Mouse (Mus musculus): ENCODE data around the gene Gas6.

Gene Gas6

DNA sequence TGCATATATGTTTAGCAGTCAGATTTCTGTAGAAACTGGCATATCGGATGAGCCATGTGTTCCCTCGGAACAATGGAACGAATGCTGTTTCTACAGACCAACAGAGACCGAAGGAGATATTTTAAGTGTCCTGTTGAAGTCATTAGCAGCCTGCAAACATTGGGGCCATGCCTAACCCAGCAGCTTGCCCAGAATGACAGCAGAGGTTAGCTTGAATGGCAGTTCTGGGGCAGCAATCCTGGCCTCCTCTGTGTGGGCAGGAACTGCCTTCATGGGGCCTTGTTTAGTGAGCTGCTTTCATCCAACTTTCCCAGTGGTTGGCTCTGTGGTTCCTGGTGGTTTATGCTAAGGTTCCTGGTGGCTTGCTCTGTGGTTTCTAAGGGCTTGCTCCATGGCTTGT is 34.9 kb downstream of the Gas6 start:
- DNase-seq: no peak

DNA sequence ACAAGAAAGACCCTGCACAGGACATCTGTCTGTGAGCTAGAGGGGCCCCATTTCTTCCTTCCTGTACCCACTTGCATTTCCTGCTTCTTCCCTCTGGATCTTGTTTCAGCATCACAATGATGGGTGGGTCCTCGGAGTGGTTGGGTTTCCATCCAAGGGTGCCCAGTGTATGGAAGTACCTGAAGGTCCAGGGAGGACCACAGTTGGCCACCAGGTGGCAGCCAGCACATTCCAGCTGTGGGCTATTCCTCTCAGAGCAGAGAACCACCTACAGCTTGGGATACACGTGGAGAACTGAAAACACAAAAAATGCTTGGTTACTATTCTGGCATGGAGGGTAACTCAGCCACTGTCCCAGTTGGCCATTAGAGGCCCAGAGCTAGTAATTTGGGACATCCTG is 39.0 kb downstream of the Gas6 start:
- peak; percentile 83 to 86 for DNase-seq

DNA sequence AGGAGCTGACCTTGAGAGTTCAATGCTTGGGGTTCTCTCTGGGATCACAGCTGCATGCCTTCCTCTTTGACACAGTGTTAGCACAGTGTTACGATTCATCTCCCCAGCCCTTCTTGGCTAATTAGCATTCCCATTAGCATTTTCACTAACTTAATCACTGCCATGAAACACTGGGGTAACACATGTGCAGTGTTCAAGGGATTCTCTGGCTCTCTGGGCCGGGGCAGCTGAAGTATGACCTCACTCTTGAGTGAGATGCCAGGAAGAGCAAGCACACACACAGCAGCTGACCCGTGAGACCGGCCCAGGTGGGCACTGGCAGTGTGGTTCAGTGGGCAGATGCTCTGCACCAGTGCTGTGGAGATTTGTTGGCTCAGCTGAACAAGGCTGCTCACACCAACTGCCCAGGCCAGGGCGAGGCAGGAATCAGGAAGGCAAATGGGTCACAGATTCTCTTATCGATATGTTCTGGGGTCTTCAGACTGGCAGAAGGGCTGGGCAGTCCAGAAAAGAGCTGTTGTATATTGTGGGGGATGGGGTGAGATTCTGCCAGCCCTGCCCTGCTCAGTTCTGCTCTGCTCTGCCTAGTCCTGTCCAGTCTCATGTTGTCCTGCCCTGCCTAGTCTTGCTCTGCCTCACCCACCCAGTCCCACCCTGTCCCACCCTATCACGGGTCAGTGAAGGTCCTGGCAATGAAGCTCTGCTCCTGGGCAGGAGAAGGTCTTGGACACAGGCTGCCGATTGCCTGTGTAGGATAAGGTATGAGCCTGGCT is 39.8 kb downstream of the Gas6 start:
- DNase-seq: no peak

DNA sequence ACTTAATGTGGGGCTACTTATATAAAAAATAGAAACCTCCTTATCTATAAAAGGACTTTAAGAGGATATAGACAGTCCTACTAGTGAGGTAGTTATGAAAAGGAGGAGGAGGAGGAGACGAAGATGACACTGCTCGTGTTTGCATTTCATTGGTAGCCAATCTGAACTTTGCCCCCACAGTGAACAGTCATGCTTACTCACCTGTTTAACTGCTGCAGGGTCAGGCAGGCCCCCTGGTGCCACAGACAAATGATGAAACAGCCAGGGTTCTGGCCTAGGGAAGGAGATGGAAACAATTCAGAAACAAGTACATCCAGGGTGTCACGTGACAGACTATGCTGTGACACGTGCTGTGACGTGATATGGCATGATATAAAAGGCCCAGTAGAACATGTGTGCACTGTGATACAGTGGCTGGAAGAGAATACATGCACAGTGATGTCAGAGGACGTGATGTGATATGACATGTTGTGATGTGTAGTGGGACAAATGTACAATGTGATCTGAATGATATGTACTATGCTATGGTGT is 42.5 kb downstream of the Gas6 start:
- no peak for DNase-seq

DNA sequence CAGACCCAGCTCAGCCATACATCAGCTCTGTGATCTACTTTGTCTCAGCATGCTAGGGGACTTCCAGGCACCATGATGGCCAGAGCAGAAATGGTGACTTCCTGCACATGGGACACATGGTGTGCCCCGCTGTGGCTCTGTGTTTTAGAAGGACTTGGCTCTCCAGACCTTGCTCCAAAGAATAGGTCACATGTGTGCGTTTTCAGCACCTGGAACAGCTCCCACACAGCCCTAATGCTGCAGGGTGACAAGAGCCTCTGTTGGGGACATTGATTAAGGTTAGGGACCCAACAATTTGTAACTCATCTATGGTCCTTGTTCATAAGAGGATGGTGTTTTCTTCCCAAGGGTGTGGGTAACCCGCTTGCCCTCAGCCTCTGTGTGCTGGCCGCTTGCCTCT is 46.1 kb downstream of the Gas6 start:
- peak; percentile 82 to 83 for DNase-seq

DNA sequence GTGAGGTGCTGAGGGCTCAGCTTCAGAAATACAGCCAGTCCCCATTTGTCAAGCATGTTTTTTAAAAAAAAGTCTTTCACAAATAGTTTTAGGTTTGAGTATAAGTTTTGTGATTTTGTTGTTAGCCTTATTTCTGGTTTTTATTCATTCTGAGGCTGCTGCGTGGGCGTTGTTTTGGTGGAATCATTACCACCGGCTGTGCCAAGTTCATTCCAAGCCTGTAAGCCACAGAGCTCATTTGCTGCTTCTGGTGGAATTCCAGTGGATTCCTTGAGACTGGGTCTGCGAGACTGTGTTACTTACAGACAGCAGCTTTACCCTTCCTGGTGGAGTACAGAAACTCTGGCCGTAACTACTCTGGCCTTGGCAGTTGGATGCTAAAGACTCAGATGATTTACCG is 47.8 kb downstream of the Gas6 start:
- DNase-seq: no peak

DNA sequence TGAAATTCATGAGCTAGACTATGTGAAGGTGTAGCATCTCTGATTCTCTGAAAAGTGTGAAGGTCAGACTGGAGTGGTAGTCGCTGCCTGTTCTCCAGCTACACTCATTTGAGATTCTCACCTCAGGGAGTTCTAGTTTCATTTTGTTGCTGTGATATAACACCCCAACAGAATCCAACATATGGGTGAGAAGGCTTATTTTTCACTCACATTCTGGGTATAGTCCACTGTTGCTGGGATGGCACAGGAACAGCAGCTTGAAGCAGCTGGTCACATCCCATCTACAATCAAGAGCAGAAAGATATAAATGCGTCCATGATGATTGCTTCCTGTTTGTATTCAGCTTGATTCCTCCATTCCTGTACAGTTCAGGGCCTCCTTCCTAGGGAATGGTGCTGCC is 52.1 kb downstream of the Gas6 start:
- DNase-seq: no peak

DNA sequence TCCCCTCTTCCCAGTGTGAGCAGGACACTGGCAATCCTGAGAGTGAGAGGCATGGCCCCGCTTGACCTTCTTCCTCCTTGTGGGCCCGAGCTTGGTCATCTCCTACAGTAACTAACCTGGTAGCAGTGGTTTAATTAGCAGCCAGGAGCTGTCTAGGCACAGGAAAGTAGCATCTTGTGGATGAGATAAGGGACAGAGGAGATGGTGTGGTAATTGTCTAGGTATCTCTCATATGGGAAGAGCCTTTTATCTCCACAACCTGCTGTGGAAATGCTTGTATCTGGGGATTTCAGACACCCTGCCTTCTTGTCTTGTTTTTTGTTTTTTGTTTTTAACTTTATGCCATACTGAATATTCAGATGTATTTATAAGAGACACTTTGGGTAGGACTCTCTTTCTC is 56.8 kb downstream of the Gas6 start:
- DNase-seq: no peak

DNA sequence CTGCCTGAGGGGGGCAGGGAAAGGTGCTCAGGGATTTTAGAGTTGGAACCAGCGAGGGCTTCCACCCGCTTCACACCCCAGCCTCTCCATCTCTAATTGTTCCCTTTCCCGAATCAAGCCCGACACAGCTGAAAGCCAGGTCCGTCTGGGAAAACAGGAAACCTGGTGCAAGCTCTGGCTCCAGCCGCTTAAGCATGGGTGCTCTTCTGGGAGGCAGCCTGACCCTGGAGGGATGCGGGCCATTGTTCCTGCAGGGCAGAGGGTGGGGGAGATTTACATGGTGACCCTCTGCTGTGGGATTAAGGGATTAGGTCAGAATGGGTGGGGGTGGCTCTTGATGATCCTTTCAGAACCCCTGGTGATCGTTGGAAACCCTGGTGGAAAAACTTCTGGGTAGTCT is 58.2 kb downstream of the Gas6 start:
- DNase-seq: no peak

DNA sequence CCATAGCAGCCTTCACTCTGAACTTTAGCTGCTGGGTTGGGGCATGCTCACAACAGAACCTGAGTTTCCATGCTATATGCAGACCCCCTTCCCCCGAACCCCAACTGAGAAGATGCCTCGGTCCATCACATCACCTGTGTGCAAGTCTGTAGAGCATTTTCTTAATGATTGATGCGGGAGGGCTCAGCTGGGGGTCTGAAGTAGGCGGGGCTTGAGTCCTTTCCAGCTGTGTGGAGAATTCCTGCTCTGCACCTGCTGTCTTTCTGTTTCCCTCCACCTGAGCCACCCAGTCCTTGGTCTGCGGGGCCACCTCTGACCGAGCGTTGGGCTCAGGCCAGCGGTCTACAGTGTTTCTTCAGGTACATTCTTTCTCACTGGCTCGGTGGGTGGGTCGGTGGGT is 59.4 kb downstream of the Gas6 start, which contains the start of gene Tmem255b:
Tmem255b (plus strand) TSS at position 301 of the 400 bp plus-strand sequence.
- DNase-seq: peak in 1 of 2 experiments; percentile 29

DNA sequence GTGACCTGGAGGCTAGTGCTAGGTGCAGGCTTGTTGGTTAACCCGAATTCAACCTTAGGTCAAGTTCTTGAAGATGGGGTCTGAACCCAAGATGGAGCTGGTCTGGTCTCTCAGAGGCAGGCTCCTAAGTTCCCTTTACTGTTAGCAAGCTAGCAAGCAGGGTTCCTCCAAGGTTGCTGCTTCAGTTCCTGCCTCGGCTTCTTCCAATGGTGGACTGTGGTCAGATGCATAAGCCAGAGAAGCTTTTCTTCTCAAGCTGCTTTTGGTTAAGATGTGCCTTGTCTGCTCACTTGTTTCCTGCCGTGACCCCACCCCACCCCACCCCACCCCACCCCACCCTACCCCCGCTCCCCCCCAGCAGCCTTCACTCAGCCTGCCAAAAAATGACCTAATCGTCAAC is 61.2 kb downstream of the Gas6 start:
- no peak for DNase-seq

DNA sequence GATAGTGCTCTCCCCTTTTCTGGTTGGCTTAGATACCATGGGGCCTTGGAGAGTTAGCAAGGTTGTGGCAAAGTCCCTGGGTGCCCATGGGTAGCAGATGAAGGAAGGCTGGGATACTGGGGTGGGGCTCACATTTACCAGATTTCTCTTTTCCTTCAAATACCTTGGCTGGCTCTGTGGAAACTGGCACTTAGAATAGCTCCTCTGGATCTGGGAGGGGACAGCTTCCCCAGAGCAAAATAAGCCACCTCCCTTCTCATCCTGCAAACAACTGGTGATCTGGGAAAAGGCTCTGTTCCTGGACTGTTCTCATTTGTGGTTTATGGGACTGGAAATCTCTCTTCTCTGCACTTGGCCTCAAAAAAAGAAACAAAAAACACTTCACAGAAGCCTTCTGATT is 63.4 kb downstream of the Gas6 start:
- no peak for DNase-seq

DNA sequence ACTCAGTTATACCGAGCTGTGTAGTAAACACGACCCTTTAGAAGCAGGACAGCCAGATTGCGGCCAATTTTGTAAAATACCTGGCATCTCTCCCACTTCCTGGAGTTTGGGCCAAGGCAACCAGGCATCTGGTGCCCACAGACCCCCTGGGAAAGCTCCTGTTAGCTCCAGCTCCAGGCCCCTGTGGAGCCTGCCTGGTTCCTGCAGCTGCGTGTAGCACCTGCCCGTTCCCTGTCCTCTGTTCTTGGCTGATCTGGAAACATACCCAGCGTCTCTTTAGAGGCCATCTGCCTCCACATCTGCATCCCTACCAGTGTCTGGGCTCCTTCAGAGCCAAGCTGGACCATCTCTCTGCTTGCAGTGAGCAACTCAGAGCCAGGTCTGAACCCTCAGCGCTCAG is 63.9 kb downstream of the Gas6 start:
- DNase-seq: no peak

DNA sequence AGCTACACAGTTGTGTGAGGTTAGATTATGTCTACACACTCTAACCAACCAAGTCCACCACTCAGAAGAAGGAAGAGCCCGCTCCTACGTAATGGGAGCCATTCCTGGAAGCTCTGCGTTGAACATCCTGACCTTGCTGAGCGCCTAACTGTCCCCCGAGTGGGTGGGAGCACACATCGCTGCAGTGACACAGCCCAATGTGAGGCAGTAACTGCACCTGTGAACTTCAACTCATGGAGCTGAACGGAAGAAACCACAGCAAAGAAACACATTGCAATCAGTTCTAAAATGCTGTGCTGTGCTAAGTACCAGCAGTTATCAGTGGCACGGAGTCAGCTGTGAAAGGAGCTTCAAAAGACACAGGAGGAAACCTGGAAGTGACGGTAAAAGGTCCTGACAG is 66.1 kb downstream of the Gas6 start:
- no peak for DNase-seq

DNA sequence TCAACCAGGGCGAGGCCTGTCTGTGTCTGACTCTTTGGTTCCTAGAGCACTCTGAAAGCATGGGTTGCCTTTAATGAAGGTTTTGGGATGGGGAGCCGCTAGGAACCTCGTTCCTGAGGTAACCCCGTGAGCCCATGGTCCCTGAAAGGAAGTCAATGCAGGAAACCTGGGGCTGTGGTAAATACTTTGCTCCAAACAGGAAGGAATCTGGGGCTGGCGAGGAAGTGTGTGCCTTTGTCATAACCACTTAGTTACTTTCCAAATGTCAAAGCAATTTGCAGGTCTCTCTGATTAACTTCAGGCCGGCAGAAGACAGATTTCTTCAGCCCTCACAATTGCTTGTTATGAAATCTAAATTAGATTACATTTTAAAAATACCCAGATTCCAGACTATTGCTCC is 66.9 kb downstream of the Gas6 start:
- DNase-seq: peak in 1 of 2 experiments; percentile 40

DNA sequence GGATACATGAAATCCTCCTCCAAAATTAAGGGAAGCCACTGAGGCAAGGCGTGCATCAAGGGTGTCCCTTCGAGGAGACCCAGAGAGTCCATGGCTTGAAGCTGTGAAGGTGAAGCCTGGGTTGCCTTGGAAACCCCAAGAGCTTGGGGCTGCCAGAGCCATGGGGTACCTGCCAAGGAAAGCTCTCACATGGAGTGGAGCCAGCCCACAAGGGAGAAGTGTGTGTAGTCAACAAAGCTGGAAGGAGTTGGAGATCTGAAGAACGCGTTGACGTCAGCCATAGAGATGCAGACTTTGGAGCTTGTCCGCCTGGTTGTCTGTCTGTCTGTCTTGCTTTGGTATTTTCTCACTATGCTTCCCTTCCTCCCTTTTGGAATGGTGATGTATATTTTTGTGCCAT is 73.3 kb downstream of the Gas6 start:
- no peak for DNase-seq

DNA sequence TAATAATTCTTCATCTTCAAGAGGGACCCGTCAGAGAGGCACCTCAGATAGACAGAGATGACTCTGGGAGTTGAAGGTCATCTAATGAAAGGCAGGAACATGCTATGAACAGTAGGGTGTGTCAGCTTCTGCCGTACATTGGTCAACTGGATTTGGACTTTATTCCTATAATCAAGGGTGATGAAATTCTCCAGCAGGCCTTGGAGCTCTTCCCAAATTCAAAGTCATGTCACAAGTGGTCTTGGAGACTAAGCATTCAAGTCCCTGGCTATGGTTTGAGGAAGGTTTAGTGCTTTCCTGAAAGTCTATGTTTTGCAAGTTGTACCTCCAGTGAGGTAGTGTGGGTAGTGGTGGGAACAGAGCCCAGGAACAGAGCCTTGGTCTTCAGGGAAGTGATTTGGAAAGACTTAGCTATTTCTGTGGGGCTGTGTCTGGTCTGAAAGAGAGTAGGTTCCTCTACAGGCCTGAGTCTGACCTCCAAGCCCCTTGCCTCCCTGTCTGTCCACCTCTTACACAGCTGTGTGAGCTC is 75.1 kb downstream of the Gas6 start:
- DNase-seq: no peak

DNA sequence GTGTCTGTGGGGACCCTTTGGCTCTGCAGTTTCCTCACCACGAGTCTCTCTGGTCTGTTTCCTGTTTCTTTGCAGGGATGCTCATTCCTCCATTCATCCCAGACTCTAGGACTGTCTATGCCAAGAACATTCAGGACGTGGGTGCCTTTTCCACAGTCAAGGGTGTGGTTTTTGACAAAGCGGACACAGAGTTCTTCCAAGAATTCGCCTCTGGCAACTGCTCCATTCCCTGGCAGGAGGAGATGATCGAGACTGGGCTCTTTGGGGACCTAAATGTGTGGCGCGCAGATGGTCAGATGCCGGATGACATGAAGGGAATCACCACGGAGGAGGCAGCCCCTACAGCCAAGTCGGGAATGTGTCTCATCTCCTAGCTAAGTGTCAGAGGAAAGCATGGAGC is 78.4 kb downstream of the Gas6 start:
- no peak for DNase-seq

All from kidney, postnatal 4 days (tissue).